Mouse (Mus musculus): ENCODE measurements around the gene Pld2. TPM values are rescaled to one million over a fixed set of nuclear protein-coding genes. Genes with fewer than 3 reads are reported as not detected.
A peak's percentile ranks its signal among the peaks of the same experiment; 100 is the strongest.

The Pld2 gene
- total and polyA plus RNA-seq, 3 experiments: 0.15 to 0.39 TPM; not detected in 1

DNA sequence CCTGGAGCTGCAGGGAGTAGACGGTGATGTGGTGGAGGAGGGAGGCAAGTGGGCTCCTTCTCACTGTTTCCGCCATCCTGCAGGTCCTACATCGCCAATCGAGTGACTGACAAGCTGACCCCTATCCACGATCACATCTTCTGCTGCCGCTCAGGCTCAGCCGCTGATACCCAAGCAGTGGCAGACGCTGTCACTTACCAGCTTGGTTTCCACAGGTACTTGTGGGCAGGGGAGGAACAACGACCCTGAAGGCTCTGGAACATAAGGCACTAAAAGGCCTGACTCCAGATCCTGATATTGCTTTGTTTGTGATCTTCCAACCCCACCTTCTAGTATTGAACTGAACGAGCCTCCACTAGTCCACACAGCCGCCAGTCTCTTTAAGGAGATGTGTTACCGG lies 13.7 kb upstream of the Pld2 start:
- Histone ChIP-seq H3K79me2 (ENCODE audit: control insufficient read depth, insufficient read depth, low read length, poor library complexity) (peaks cover 13% of the 10 kb centered on the region), H3K4me3 (ENCODE audit: control insufficient read depth in 1 of 2, insufficient read depth in 1 of 2, low read depth in 2 of 2, low read length in 2 of 2) (peak overlapping the region; percentile 87 to 89), H3K27ac (ENCODE audit: control insufficient read depth, low read depth, low read length) (no peak overlapping the region), H3K9me3 (replicated peaks; ENCODE audit: insufficient read depth, low read length) (no peaks in the 10 kb centered on the region), H3K4me1 (ENCODE audit: control insufficient read depth in 1 of 2, insufficient read depth in 2 of 2, low read length in 2 of 2) (peaks cover 0 to 7% of the 10 kb centered on the region in 2 experiments; a peak in 1 of 4 replicates), H3K36me3 (ENCODE audit: control insufficient read depth in 1 of 2, insufficient read depth in 2 of 2, low read length in 2 of 2) (peaks cover 3 to 5% of the 10 kb centered on the region in 2 experiments; a peak in 3 of 4 replicates), H3K27me3 (ENCODE audit: control insufficient read depth in 1 of 2, insufficient read depth in 2 of 2, low read length in 2 of 2) (no peaks in the 10 kb centered on the region), H3K9ac (ENCODE audit: control insufficient read depth, low read depth, low read length, poor library complexity, severe bottlenecking) (peak overlapping the region; percentile 91)
- TF ChIP-seq RAD21 (IDR thresholded peaks at IDR 0.05; ENCODE audit: low read depth, low read length) (no peak), POLR2AphosphoS2 (IDR thresholded peaks at IDR 0.05; ENCODE audit: low read length) (no peak; the same call in 1 of the 2 replicates), BHLHE40 (IDR thresholded peaks at IDR 0.05; ENCODE audit: borderline replicate concordance, low read depth, low read length) (no peak), SIN3A (IDR thresholded peaks at IDR 0.05; ENCODE audit: low read length) (no peak), ZMIZ1 (IDR thresholded peaks at IDR 0.05; ENCODE audit: low read depth, low read length) (no peak), POLR2A (IDR thresholded peaks at IDR 0.05; ENCODE audit: control insufficient read depth in 1 of 2, insufficient read depth in 1 of 2, low read depth in 1 of 2, low read length in 2 of 2, poor library complexity in 1 of 2) (no peak), MAFK (IDR thresholded peaks at IDR 0.05; ENCODE audit: borderline replicate concordance, low read depth, low read length) (no peak), ZC3H11A (IDR thresholded peaks at IDR 0.05; ENCODE audit: low read depth, low read length) (no peak), CHD1 (IDR thresholded peaks at IDR 0.05; ENCODE audit: low read depth, low read length) (no peak), CTCF (IDR thresholded peaks at IDR 0.05 in 2 of 3, conservative IDR thresholded peaks at IDR 0.05 in 1 of 3; ENCODE audit: control insufficient read depth in 1 of 3, insufficient read depth in 1 of 3, low read depth in 2 of 3, low read length in 3 of 3, poor library complexity in 1 of 3, severe bottlenecking in 1 of 3) (no peak), ZKSCAN1 (IDR thresholded peaks at IDR 0.05; ENCODE audit: low read depth, low read length) (no peak), RCOR1 (IDR thresholded peaks at IDR 0.05; ENCODE audit: low read depth, low read length) (no peak), MEF2A (IDR thresholded peaks at IDR 0.05; ENCODE audit: extremely low read depth, insufficient replicate concordance, low read depth, low read length, poor library complexity, severe bottlenecking) (no peak), USF1 (IDR thresholded peaks at IDR 0.05; ENCODE audit: low read depth, low read length) (no peak)
- no peak for DNase-seq (ENCODE audit: low read depth, low spot score)

- H3K4me1 ChIP-seq (ENCODE audit: control insufficient read depth in 1 of 2, insufficient read depth in 2 of 2, low read length in 2 of 2): peaks cover 0 to 7% of the 10 kb centered on the region in 2 experiments; a peak in 1 of 4 replicates
- no peak overlapping the region for H3K4me3 ChIP-seq (ENCODE audit: control insufficient read depth in 1 of 2, insufficient read depth in 1 of 2, low read depth in 2 of 2, low read length in 2 of 2)
- peaks cover 3 to 5% of the 10 kb centered on the region in 2 experiments; a peak in 3 of 4 replicates for H3K36me3 ChIP-seq (ENCODE audit: control insufficient read depth in 1 of 2, insufficient read depth in 2 of 2, low read length in 2 of 2)
- no peaks in the 10 kb centered on the region for H3K9me3 ChIP-seq (replicated peaks; ENCODE audit: insufficient read depth, low read length)
- TF ChIP-seq ZC3H11A (IDR thresholded peaks at IDR 0.05; ENCODE audit: low read depth, low read length) (no peak), GABPA (IDR thresholded peaks at IDR 0.05; ENCODE audit: low read depth, low read length) (no peak), CHD1 (IDR thresholded peaks at IDR 0.05; ENCODE audit: low read depth, low read length) (no peak), ZKSCAN1 (IDR thresholded peaks at IDR 0.05; ENCODE audit: low read depth, low read length) (no peak), ZNF384 (IDR thresholded peaks at IDR 0.05; ENCODE audit: low read depth, low read length) (peak; percentile 57)
- peaks cover 13% of the 10 kb centered on the region for H3K79me2 ChIP-seq (ENCODE audit: control insufficient read depth, insufficient read depth, low read length, poor library complexity)
- H3K27ac ChIP-seq (ENCODE audit: control insufficient read depth, low read depth, low read length): no peak overlapping the region
- no peaks in the 10 kb centered on the region for H3K27me3 ChIP-seq (ENCODE audit: control insufficient read depth in 1 of 2, insufficient read depth in 2 of 2, low read length in 2 of 2)
- DNase-seq (ENCODE audit: low read depth, low spot score): no peak
- H3K9ac ChIP-seq (ENCODE audit: control insufficient read depth, low read depth, low read length, poor library complexity, severe bottlenecking): no peak overlapping the region
These were observed 11.3 kb upstream of the Pld2 start for GRCm38 (mm10) chr11:70528610-70529009.

Measured in MEL (cell line).